Mouse (Mus musculus) 3134 (cell line): ENCODE data around the gene Anpep.
A peak's percentile ranks its signal among the peaks of the same experiment; 100 is the strongest.

Experiments
- DNase-seq: peaks from one replicate; pipeline ENCODE4 v3.0.0-alpha.2; 2011; ENCODE audit warnings: low spot score; ENCODE audit not compliant: insufficient read length; ENCODE audit errors: extremely low read depth

The Anpep gene

DNA sequence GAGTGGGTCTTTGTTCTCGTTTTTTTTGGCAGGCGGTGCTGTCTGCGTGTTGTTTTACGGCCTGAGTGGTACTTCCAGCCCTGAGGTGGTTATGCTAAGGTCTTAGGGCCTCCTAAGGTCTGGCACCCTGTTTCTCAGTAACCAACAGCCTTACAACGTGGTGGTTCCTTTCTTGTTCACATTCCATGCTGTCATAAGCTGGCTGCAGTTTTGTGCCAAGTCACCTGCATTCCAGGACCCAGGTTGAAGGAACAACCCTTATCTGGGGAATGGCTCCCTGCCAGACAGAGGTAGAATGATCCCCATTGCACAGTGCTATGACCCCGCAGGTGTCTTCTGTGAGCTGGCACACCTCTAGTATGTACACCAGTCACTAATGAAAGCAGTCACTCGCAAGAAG, 7.6 kb upstream of the Anpep start:
- DNase-seq = no peak

DNA sequence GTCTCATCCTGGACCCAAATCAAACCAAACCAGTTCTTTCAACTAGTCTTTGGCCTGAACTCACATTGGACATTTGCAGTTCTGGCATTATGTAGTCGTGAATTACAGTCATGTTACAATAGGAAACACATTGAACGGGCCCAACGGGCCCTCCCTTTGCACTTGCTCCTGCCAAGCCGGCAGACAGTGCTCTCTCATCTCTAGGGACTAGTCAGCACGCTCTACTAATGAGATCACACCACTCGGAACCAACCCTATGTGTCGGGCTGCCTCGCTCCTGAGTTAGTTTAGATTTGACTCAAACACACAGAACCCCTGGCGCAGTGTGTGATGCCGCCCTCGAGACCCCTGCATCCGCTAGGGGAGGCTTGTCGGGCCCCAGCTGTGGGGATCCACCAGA, 7.0 kb upstream of the Anpep start:
- no peak for DNase-seq

DNA sequence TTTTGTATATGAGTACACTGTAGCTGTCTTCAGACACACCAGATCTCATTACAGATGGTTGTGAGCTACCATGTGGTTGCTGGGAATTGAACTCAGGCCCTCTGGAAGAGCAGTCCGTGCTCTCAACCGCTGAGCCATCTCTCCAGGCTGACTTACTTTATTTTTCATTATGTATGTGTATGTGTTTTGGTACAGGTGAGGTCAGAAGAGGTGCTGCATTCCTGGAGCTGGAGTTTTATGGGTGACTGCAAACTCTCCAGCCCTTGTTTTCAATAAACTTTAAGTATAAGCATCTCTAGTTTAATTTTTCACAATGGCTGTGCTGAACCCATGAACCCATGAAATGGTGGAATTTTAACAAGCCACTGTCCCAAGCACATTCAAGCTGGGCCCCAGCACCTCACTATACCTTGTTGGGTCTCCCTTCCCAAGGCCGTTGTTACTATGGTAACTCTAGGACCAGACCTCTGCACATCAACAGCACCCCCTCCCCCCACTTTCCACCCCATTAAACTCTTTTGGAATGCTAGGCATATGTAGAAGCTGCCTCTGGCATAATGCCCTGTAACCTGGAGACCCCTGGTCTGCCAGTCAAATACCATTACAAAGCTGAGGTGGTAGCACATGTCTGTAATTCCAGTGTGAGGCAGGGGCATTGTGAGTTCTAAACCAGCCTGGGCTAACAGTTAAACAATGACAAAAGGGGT, 5.6 kb upstream of the Anpep start:
- DNase-seq = no peak

DNA sequence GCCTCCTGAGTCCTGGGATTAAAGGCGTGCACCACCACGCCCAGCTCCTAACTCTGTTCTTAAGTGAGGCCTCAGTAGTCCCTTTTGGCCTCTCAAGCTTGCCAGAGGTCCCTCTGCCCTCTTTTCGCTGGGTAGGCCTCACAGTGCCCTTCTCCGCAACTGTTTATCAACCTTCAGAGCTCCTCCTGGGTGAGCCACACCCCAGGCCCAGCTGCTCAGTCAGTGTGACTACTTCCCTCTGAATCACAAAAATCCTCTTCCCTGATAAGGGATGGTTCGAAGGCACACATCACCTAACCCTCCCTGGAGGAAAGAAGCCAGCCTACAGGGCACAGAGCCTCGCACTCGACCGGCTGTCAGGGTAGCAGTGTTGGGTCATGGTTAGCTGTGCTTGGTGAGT, 935 bp upstream of the Anpep start:
- no peak for DNase-seq

DNA sequence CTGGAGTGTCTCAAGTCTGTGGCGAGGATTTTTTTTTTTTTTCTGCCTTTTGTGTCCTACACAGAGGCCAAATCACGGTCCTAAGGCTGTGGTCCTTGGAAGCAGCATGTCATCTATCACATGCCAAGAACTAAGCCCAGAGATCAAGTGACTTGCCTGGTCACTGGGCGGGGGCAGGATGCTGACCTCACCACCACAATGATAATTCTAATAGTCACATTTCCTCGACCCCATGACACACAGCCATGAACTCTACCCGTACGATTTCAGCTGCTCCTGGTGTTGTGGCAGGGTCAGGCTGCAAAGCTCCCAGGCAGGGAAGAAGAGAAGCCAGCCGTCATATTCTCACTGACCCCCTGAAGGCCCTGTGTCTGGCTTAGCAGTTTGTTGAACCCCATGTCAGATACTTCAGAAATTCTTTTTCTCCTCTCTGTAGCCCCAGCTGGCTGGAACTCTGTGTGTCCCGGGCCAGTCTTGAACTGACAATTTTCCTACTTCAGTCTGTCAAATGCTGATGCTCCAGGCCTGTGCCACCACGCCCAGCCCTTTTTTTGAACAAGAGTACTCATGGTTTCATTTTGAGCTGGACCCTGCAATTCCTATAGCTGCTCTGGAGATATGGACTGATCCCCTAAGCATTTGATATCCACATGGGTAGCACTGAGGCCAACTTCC, 1.8 kb downstream of the Anpep start:
- peak; percentile 25 for DNase-seq

DNA sequence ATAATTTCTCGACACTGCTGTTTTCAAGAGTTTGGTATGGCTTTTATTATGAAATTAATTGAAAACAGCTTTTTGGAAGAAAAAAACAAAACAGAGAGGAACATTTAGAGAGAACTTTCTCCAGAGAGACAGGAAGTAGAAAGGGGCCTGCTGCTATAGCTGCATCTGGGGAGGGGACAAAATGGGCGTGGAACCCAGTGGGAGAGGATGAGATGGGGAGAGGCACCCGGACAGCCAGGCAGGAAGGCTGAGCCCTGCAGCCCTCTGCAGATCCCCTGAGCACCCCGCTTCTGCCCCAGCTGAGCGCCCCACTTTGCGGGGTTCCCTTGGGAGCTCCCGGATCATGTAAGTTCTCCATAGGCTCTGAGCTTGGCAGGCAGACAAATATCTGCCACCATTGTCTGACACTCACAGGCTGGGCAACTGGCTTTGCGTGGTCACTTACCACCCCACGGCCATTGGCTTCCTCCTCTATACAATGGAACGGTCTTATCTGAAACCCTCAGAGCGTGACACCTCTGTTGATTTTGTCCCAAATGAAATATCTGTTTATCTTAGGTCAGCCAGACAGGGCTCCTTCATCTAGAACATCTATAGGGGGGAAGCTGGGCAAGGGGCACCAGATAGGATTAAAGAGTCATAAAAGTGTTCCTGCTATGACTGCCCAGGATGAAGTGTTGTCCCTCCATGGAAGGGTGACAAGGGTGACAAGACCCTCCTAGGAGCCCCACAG, 2.5 kb downstream of the Anpep start:
- no peak for DNase-seq

DNA sequence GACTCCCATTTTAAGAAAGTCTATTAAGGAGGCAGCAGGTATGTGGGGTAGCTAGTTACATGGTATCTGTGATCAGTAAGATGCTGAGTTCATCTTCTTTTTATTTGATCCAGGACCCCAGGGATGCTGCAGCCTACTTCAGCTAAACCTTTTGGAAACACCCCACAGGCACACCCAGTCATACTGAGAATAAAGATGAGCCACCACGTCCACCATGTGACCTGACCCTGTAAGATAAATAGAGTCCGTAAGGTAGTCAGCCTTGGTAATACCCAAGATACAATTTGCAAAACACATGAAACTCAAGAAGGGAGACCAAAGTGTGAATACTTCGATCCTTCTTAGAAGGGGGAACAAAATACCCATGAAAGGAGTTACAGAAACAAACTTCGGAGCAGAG, 4.6 kb downstream of the Anpep start:
- DNase-seq = no peak

DNA sequence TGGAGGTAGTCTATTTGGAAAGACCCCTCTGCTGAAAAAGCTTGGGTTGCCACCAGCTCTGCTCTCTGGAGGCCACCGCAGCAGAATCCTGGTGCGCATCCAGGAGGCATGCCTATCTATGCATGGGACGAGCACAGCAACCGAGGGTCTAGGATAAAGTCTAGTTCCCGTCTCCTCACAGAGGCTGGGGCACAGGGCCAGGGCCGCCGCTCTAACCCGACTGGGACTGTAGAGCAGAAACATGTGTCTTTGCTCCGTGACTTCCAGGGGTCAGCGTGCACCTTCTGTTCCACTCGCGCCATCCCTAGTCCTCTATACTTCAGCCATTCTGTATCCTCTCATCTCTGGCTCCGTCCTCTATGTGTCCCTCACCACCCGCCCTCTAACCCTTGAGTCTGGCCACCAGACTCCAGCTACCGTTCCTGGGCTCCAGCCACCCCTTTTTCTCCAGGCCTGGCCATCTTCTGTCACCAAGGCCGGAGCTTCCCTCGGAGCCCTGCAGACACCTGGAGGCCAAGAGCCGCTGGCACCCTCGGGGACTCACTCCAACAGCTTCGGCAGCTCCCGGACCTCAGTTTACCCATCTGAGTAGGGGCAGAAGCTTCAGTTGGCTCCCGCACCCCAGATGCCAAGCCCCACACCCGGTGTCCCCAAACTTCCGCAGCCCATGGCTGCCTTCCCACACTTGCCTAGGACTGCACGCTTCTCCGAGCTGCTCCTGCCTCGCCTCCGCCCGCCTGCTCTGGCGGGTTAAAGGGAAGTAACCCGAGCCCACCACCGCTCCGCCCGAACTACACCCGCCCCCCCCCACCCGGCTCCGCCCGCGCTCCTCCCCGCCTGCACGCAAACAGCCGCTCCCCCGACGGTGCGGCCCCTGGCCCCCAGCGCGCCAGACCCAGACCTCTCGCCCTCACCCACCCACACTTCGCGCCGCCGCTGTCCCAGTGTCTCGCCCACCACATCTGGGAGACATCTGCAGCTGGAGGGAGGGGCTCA, 13.1 kb downstream of the Anpep start:
- no peak for DNase-seq

DNA sequence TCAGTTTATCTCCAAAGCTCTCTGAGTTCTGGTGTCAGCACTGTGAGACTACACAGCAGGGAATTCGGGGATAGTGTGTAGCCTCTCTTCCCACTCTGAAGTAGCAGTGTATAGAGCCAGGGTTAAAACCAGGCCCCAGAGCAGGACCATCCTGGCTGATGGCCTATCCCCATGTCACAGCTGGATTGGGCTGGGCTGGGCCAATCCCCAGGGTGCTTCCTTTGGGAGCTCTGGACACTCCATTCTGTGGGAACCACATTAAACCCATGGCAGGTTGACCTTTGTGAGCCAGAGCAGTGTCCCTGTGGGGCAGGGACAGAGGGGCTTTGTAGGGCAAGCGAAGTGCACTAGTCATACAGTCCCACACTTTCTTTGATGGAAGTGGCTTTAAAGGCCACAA, 14.5 kb downstream of the Anpep start:
- no peak for DNase-seq

DNA sequence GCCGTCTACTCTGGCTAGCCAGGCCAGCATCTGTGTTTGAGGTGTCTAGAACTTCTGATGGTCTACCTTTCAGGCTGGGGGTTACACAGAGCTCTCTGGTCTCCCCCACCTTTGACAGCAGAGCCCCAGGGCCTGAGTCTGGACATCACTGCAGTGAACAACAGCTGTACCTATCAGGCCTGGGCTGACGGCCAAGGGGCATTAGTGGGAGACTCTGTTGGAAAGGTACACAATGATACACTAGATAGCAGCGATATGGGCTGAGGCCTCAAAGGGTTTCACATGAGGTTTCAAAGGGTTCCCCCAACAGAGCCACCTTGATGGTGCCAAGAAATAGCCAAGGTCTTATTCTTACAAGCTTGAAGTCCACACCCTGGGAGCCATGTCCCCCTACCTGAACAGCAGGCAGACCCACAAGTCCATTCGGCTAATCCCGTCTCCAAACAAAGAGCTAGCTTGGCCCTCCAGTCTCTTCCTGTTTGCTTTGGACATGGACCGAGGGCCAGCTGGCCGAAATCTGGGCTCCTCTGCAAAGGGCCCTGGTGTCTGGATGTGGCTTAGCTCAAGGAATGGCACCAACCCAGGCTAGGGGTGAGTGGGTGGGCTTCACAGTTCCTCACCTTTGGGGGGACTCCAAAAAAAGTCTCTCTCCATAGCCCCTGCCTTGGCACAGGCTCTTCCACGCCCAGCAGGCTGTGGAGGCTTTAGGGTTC, 16.6 kb downstream of the Anpep start:
- no peak for DNase-seq

DNA sequence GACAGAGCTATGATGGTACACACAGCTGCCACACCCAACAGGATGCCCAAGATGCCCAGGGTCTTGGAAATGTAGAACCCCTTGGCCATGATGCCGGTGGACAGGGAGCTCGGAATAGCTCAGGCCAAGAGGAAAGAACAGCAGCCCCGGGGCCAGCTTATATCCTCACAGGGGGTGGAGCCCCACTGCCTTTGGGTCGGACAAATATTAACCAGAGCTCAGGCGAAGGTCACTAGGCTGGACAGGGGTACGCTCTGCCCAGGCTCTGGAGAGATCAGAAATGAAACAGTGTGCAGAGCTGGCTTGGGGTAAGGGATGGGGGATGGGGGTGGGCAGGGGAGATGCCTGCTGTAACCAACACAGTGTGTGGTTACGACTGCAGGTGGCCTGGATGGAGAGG, 18.7 kb downstream of the Anpep start:
- DNase-seq = no peak

DNA sequence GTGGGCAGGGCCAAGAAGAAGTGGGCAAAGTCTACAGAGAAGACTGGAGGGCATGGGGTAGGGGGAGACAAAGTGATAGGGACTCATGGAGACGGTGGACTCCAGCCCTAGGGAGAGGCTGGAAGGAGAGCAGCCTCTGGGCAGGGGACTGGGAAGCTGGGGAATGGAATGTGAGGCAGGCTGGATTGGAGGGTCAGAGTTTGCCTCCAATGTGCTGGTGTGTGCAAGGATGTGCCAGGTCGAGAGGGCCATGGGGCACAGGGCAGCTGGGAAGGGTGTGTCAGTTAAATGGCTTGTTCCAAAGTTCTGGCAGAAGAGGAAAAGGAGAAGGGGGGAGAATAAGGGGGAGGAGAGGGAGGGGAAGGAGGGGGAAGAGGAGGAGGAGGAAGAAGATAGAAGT, 23.6 kb downstream of the Anpep start:
- no peak for DNase-seq

DNA sequence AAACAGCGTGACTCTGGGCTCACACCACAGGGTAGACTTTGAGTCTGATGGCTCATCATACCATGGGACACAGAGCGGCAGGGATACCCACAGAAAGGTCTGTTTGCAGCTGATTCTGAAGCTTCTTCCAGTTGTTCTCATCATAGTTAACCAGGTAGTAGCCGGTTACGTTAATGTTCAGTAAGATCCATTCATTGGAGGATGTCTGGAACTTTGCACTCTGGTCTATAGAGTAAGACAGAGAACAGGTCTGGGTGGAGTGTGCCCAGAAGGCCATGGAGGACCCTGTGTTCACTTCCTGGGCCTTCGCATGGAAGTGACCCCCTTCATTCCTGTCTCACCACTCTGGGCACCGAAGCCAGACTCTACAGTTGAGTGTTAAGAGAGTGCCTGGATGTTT, 25.7 kb downstream of the Anpep start:
- no peak for DNase-seq

DNA sequence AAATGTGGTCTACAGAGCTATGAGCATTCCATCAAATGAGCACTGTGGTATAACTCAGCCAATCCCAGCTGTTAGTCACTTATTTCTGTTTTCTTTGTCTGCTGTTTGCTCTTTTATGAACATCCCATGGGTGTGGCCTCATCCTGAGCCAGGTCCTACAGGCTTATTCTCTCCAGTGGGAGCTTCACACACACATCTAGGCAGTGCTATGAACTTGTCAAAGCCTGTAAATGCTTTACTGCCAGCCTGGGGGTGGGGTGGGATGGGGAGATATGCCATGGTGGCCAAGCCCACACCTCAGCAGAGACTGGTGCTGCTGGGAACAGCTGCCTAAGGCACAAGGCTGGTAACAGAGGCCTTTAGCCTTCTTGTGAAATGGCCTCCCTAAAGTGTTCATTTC, 27.9 kb downstream of the Anpep start:
- no peak for DNase-seq

DNA sequence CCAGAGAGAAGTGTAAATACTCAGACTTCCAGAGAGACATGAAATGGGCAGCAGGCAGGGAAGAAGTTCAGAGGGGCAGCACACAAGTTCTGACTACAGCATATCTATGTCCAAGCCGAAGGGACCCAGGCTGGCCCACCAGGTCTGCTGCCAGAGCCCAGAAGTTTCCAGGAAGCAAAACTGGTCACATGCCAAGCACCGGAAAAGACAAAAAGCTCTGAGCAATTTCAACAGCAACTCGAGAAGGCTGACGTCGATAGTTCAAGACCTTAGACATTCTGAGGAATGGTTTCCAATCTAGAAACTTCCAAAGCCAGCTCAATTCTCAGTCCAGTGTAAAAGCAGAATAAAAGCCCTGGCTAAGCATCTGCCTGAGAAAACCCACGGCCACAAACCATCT, 29.3 kb downstream of the Anpep start:
- DNase-seq = no peak

DNA sequence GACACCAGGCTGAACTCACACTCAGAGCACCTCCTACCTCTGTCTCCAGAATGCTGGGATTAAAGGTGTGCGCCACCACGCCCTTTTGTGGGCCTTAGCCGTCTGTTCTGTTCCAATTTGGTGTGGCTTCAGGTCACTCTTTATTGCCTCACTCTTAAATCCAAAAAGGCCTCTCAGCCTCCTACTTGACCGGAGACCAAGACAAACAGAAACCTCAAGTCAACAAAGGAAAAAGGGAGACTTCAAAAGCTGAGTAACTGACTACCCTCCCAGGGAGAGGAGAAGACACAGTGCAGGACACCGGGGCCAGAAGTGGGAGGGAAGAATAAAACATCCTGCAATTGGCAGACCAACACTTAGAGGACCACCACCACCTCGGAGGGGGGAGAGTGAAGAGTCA, 29.7 kb downstream of the Anpep start:
- no peak for DNase-seq

DNA sequence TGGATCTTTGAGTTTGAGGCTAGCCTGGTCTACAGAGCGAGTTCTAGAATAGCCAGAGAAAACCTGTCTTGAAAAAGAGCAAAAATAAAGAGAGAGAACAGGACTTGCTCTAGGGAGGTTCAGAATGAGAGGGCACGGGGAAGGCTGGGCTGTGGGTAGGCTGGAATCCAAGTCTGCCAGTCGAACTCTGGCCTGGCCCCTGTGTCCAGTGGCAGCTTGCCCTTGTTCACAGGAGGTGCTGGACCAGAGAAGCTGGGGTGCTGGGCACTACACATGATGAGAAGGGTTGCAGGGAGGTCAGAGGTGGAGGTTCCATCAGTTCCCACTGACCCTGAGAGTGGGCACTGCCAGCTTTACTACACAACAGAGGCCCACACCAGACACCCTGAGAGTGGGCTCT, 32.5 kb downstream of the Anpep start:
- DNase-seq = no peak

DNA sequence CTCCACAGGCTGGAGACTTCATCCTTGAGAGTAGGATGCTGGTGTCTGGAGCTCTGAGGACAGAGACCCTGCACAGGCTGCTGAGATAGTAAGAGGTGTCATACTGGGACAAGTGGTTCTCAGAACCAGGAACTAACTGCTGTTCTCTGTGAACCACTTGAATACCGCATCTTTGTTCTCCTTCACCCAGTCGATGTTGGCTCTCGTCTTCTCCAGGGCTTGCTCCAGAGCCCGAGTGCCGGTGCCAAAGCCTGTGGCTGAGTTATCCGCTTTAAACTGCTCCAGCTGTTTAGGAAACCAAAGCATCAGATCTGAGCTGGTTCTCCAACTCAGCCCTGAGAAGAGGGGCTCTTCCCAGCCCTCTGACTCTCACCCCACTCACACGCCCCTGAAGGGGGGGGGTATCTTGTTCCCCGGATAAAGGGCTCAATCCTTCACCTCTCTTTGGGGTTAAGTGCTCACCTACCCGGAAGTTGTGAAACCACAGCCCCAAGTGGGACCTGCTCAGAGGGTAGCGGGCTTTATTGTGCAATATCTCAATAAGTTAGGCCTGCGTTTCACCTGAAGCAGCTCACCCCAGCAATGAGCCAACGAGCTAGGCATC, 38.7 kb downstream of the Anpep start:
- no peak for DNase-seq

DNA sequence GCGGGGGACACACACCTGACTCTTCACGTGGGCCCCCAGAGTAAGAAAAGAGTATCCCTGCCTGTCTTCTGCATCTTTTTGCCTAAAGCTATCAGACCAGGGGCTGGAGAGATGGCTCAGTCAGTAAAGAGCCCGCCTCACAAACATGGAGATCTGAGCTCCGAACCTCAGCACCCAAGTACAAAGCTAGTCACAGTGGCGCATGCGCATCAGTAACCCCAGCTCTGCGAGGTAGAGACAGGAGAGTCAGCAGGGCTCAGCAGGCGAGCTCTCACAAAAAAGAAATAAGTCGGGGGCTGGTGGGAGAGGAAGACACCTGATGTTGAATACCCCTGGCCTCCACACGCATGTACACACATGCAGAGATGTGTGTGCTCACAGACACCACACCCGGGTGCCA, 40.9 kb downstream of the Anpep start:
- DNase-seq = no peak

DNA sequence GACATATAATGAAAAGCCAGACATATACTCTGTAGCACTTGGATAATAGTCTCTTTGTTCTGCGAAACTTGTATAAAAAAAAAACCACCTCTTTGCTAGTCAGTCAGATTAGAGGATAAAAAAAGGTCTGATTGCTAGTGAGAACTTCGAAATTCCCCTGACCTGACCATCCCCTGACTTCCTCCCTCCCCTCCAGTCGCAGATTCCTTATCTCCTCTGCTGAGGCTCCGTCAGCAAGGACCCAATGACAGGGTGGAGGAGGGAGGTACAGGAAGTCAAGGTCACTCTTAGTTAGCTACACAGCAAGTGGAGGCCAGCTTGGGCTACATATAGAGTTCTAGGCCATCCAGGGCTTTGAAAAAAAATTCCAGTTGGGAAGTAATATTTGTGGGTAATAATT, 41.3 kb downstream of the Anpep start:
- DNase-seq = no peak
